Mouse (Mus musculus) telencephalon, adult 2 months (tissue): ENCODE measurements around the gene Rgs9bp.
"Not testable (repeated sequence)": the region's sequence is repeated elsewhere in the genome, so short reads cannot be mapped to it uniquely, and the experiment has no call there.

Source experiments
- DNase-seq: peaks from one replicate; pipeline ENCODE4 v3.0.0-alpha.2; 2011; ENCODE audit warnings: low read depth, low spot score

The Rgs9bp gene

DNA sequence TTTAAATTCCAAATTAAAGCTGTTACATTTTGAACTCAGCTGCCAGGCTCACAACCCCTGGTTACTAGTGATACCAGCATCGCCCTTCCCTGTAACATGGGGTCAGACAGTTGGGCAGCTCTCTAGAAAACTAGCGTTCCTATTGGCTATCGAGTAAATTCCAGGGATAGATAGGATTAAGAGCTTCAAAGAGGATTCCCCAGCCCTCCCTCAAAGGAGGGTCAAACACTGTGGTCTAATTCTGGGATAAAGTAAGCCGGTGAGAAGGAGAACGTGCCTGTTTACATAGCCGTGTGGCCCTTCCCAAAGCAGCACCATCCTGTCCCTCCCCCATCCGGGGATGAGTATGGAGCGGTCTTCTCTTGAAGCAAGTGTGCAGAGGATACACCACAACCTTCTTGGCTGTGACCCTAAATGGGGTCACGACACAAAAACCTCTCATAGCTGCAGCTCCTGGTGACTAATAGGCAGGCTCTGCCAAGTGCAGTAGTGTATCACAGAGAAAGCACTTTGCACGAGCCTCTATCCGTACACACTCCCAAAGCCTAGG lies 1.8 kb downstream of the Rgs9bp start:
- no peak for DNase-seq

DNA sequence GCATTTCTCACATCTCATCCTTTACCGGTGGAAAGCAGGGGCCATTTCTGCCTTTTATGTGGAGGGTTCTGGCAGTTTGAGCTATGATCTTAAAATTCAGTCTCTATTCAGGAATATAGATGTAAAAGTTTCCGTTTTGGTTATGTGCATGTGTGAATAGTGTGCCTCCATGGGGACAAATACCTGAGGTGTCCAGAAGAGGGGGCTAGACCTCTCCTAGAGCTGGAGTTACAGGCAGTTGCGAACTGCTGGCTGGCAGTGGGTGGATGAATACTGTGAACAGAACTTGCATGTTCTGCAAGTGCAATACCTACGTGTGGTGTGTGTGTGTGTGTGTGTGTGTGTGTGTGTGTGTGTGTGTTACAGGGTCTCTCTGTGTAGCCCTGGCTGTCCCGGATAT lies 2.7 kb downstream of the Rgs9bp start:
- no peak for DNase-seq

DNA sequence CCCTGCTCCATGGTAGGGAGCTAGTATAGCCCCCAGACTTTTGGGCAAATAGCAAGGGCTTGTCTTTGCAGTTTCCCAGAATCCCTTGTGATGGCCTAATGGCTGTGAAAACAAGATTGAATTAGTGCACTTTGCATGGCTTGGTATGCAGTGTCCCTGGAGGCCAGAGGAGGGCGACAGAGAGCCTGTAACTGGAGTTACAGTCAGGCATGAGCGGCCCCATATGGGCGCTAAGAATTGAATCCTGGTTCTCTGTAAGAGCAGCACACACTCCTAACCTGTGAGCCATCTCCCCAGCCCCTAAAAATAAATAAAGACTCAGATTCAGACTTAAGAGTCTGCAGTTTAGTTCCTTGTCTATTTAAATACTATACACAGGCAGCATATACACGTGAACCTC lies 5.5 kb downstream of the Rgs9bp start:
- no peak for DNase-seq

DNA sequence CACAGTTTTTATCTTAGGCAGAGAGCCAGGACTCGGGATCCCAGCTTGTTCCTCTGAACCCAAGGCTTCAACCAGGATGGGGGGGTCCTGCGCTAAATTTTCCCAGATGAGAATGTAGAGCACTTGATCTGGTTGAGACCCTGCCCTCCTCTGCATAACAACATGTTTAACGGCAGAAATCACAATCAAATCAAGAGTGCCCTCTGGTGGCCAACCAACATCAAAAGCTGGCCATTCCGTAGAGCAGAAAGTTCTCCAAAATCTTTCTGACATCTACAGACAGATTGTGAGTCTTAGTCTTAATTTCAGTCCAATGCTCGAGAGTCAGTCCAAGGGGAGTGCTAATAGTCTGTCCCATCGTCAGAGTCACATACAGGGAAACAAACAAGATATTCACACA lies 14.5 kb downstream of the Rgs9bp start:
- DNase-seq, result not testable (repeated sequence)

DNA sequence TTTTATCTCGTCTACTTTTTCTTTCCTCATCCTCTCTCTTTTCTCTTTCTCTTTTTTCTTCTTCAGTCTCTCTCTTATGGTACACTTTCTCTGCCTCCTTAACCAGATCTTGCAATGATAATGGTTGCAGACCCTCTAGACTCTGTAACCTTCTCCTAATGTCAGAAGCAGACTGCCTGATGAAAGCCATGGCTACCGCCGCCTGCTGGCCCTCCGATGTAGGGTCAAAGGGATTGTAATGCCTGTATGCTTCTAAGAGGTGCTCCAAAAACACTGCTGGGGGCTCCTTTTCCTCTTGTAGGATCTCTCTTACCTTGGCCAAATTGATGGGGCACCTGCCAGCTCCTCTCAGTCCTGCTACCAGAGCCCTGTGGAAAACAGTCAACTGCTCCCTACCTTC lies 15.7 kb downstream of the Rgs9bp start:
- not testable (repeated sequence) for DNase-seq

DNA sequence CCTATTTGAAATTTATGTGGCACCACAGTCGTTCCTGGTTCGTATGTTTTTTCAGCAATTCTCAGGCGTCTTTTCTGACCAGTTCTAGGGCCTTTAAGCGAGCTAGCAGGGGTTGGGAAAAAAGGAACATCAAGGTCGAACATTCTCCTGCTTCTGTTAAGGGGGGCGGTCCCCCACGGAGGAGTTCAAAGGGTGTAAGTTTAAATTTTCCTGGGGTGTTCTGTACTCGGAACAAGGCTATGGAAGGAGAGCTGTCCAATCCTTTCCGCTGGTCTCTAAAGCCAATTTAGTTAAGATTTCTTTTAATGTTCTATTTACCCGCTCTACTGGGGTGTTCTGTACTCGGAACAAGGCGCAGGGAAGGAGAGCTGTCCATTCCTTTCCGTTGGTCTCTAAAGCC lies 19.4 kb downstream of the Rgs9bp start:
- not testable (repeated sequence) for DNase-seq

DNA sequence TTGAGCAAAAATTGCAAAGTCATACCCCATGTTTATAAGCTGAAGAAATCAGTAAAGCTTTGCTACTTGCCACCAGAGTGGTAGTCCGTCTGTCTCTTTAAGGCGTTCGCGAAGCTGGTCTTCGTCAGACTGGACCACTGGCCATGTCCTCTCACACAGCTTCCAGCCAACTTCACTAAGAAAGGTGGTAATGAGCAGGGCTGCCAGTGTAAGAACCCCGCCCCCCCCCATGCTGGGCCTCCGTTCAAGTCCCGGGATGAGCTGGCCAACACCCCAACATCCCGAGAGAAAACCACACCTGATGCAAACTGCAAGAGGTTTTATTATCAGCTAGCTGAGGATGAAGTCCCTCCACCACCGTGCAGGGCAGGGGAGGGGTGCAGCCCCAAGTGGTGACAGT lies 20.5 kb downstream of the Rgs9bp start:
- not testable (repeated sequence) for DNase-seq

DNA sequence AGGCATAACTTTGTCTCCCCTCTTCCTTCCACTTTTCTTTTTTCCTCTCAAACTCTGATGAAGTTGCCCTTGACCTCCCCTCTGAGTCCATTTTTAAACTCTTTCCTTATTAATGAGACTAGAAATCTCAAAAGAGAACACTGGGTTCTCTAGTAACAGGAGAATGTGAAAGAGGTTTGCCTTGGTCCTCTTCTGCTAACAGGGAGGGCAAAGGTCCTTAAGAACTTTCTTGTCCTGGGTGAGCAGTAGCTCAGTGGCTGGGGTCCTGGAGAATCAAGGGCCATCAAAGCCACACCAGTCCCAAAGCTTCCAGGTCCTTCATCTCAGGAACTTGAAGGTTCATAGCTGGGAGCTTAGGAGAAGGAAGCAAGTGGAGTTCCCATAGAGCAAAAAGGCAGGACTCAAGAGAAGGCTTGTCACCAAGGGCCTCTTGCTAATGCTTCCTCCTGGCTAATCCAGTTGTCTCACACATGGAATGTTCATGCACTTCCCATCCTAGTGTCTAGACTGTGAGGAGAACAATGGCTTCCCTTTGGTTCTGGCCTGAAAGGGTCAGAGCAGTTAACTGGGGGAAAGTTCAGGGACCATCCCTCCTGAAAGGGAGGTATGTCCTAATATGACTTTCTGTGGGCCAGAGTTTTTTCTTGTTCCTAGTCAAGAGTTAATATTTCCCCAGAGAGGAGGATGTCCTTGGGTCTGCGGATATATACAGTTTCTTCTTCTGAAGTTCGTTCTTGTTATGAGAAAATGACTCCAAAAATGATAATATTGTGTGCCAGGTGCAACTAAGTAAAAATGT lies 21.1 kb downstream of the Rgs9bp start:
- no peak for DNase-seq

DNA sequence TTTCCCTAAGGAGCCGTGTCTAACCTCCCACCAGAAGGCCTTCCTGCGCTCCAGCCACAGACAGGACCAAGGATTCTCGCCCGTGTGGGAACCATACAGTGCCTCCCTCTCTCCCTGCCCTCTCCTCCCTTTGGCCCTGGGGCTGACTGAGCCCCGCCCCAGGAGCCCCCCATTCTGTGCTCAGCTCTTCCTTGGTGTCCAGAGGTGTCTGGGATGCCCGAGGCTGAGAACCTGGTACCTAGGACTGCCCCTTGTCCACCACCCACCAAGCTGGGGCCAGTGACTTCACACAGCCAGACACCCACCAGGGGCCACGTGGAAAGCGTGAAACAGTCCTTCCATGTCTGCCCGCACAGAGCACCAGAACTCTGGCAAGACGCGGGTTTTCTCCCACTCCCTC lies 22.3 kb downstream of the Rgs9bp start:
- DNase-seq, result no peak

DNA sequence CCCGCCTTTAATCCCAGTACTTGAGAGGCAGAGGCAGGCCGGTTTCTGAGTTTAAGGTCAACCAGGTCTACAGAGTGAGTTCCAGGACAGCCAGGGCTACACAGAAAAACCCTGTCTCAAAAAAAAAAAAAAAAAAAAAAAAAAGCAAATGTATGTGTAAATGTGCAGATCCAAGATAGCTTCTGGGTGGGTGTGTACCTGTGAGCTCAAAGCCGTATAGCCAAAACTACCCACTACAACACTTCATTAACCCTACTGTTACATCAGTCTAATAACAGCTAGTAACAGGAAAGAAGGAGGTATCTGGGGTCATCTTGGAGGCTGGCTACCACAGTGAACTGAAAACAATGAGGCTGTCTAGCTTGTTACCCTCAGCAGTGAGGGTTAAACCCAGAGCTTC lies 25.5 kb downstream of the Rgs9bp start:
- DNase-seq, result no peak

DNA sequence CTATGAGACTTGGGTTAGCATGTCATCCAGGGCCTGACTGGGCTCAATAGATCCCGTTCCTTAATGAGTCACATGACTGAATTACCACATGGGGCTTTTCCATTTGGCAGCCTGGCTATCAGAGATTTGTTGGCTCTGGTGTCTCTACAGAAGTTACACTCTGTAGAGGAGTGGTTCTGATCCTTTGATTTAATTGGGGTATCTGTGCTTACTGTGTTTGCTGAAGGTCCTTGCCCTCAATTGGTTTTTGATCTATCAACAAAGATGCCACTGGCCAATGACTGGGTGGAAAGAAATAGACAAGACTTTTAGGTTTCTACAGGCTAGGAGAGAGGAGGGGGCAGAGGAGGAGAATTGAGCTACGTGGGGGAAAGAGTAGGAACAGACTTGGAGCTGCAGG lies 26.7 kb downstream of the Rgs9bp start:
- no peak for DNase-seq

DNA sequence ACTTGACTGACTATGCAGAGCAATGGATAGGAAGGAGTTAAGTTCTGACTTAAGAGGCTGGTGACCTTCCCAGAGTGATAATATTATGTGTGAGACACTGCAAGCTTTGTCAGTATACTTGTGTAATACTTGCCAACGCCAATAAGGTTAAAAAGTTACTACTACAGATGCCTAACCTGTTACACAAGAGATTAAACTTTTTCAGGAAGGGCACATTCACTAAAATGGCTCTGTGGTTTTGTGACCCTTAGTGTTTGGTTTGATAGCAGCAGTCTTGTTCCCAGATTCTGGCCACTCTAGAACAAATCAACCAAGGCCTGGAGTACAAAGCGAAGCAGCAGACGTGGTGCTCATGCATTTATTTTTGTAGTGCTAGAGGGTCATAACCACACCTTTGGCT lies 27.8 kb downstream of the Rgs9bp start:
- DNase-seq, result no peak

DNA sequence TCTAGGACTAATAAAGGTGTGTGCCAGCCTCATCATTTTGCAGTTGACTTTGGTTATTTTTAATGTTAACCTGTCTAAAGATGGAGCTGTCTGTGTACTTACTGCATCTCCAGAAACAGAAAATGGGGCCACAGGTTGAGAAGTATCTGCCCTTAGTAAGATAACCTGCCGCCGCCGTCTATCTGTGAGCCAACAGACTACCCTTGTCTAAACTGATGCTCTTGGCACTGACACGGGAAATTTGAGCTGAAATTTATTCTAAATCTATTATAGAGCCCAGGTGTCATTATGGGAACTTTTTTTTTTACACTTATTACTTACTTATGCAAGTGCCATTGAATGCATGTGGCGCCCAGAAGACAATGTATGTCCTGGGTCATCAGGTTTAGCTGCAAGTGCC lies 28.5 kb downstream of the Rgs9bp start:
- DNase-seq, result no peak

DNA sequence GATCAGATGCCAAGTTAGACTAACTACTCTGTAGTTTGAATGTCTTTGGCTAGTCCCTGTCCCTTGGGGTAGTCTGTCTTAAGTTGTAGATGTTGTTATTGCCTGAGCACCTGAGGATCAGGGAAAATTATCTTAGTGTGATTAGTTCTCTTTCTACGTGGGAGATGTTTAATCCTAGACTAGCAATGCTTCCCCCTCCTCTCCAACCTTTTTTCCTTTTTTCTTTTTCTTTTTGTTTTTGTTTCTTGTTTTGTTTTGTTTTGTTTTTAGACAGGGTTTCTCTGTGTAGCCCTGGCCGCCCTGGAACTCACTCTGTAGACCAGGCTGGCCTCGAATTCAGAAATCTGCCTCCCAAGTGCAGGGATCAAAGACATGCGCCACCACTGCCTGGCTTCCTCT lies 29.2 kb downstream of the Rgs9bp start, which contains the start of gene Nudt19:
Gene Nudt19, minus strand, starts transcription at position 100 of the 399 bp plus-strand sequence.
- no peak for DNase-seq

DNA sequence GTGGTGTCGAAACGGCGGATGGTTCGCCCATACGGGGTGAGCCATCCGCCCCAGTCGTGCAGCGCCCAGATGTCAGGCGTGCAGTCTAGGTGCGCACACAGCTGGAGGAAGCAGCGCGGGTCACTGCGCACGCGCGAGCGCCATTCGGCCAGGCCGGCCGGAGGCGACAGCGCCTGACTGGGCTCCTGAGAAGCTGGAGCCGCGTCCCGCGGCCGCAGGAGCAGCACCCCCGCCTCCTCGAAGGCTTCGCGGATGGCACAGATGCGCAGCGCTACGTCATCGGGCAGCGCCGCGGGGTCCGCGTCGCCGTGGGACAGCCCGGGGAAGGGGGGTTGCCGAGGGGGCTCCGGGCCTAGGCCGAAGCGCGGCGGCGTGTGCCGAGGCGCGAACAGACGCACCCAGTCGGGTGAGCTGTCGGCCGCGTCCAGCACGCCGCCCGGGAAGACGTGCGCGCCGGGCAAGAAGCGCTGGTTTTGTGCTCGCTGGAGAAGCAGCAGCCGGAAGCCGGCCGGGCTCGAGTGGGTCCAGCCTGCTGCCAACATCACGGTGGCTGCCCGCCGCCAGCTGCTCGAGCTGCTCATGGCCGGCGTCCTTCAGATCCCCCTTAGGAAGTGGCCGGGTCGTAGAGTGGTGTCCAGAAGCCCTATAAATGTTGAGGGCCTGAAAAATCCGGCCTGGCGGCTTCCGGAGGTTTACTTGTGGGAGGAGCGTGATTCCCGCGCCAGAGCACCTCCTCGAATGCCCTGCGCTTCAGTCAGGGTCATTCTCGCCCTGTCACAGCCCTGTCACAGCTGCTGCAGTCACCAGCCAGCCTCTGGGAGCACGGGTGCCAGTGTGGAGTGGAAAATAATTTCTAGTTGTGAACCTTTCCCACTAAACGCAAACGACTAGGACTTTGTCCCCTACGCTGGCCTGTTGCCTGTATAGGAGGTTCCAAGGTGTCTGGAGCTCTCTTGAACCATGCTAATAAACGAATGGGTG lies 29.9 kb downstream of the Rgs9bp start:
- DNase-seq, result peak; percentile 75

DNA sequence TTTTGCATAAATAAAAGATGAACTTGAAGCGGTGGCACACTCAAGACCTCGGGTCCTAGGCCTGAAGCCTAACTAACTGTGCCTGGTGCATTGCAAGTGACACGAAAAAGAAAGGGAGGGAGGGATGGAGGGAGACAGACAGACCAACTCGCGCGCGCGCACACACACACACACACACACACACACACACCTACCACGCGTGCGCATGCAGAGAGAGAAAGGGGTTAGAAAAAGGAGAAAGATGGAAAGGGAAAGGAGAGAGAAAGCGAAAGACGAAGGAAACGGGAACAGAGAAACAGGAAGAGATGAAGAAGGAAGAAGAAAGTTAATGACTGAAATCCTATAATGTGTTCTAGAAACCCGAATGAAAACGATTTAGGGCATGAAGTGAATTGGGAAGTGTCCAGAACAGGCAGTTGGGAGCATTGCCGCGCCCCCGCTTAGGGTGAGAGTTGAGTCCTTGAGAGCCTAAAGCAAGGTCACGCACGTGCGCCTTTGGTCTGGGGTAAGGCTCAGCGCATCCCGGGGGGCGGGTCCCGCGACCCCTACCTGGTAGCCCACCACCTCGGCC lies 30.7 kb downstream of the Rgs9bp start:
- peak; percentile 27 for DNase-seq

DNA sequence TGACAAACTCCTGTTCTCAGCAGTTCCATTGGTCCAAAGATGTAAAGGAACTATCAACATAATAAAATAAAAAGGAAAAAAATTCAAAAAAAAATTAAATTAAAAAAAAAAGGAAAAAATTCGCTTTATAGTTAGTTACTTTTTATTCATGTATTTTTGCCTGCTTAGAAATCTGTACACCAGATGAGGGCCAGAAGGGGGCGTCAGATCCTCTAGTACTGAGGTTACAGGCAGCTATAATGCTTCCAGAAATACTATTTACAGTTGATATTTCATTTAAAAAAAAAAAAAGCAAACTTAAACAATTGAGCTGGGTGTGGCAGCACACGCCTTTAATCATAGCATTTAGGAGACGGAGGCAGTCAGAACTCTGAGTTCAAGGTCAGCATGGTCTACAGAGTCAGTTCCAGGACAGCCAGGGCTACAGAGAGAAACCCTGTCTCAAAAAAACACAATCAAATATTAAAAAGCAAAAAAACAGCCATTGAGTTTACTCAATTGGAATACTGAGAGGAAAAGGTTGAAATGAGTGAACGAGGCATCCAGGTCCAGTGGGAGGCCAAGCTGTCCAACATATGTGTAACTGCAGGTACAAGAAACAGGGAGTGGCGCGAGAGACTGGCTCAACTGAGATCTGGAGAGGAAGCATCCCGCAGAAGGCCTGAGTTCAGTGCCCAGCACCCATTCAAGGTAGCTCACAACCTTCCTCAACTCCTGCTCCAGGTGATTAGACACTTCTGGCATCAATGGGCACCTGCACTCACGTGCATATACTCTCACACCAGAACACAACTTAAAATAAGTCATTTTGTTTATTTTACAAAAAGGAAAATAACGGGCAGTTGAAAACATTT lies 31.4 kb downstream of the Rgs9bp start:
- no peak for DNase-seq

DNA sequence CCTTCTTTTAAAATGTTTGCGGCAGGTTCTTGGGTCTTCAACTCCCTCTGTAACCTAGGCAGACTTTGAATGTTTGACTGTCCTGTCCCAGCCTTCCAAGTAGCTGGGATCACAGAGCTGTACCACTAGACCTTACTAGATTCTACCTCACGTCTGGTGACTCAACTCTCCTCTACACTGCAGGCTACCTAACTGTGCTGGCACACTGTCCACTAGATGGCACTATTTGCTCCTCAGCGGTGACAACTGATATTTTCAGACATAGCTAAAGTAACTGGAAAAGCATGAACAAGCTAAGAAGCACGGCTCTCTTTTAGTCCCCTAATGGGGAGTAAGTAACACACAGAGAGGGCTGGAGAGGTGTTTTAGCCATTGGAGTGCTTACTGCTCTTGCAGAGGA lies 39.5 kb downstream of the Rgs9bp start:
- DNase-seq, result peak; percentile 21

DNA sequence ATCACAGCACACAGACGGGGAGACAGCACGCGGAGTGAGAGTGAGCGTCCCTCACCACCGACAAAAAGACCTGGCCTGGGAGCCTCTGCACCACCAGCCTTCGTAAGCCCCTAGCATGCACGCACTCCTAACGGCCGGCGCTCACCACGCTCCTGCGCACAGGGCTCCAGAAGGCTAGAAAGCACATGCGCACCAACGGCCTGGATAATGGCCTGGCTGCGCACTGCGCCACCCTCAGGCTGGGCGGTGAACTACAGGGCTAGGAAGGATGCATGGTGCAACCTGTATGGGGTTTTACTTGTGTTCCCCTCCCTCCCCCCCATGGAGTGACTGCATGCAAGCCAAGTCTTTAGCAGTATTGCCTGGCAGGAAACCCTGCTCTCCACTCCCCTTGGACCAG lies 47.8 kb downstream of the Rgs9bp start, which contains the start of gene Tdrd12:
Gene Tdrd12, minus strand, starts transcription at position 184 of the 400 bp plus-strand sequence.
- DNase-seq, result no peak

DNA sequence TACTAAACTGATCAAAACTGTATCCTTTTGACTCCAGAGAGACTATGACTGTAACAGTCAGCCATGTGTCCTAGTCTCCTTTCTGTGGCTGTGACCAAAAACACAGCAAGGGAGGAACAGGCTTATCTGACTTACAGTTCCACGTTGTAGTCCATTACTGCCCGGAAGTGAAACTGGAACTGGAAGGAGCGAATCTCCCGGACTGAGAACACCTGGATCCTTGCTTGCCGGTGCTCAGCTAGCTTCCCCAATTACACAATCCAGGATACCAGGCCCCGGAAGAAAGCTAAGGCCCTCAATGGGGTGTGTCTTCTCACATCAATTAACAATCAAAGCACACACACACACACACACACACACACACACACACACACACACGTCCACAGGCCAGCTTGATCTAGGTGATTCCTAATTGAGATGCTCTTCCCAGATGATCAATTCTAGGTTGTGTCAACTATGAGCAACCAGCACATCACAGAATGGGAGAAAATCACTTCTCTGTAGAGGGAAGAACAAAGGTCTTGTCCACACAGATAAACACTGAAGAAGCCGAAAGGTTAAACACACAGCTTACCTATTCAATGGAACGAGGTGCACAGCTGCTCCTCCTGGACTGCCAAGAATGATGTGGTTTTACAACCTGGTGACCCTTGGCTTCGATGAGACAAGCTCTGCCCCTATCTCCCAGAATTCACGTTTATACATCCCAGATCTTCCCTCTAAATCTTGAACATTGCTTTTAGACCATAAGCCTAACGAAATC lies 49.5 kb downstream of the Rgs9bp start:
- DNase-seq, result no peak
